Mouse (Mus musculus) megakaryocyte, embryonic 14.5 days (primary cell): Measurements from ENCODE around the gene Gria1.

ENCODE experiments used
- FLI1 ChIP-seq: IDR thresholded peaks from 2 replicates; pipeline ENCODE4 v1.6.1; 2012; ENCODE audit warnings: low read length, inconsistent platforms, mixed read lengths
- GATA1 ChIP-seq: IDR thresholded peaks from 3 replicates; pipeline ENCODE4 v1.6.1; 2012; ENCODE audit warnings: mixed read lengths, low read length, inconsistent platforms, borderline replicate concordance

DNA sequence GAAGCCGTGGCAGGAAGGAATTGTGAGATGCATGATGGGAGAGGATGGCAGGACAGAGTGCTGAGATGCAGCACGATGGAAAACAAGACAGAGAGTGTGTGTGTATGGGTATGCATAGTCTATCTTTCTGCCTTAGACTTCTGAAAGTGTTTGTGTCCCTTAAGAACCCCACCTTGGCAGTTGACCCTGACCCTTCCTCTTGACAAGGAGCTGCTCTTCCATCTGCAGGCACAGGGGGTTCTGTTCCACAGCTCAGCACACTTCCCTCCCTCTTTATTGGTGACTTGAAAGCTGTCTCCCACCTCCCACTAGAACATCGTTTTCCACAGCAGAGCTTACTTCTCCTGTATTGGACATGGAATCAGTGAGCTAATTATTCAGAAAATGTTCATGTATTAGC is 148.2 kb downstream of the Gria1 start:
- TF ChIP-seq GATA1 (no peak), FLI1 (no peak)
